Mouse (Mus musculus): Measurements from ENCODE around the gene Gm11032. TPM values are rescaled to one million over a fixed set of nuclear protein-coding genes. Genes with fewer than 3 reads are reported as not detected.

Gene Gm11032
- polyA plus RNA-seq, 1 experiment from 2014 or later = not detected

DNA sequence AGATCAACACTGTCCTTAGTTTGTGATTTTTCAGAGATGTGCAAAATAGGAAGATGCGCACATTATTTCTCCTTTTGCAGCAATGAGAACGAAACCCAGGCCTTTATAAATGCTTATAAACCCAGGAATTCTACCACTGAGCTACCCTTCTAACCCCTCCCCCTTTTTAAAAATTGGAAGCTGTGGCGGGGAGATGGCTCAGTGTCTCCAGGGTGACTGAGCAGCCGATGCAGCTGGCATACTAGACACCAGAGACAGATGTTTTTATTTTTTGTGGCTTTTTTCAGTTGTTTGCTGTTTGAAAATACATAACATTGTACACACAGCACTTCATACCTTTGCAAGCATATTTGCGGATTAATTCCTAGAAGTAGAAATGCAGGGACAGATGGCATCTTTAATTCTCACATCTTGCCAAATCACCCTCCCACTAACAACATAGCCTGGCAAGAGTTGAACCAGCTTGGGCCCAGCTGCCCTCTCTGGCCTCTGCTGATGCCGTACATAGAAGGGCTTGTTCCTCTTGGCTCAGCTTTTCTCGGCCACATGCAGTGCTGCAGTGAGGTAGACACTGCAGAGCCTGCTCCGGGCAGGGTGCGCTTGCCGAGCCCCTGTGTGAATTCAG lies 42.1 kb downstream of the Gm11032 start:
- H3K27me3 ChIP-seq (replicated peaks) = no peaks in the 10 kb centered on the region
- no peak overlapping the region for H3K9ac ChIP-seq
- no peaks in the 10 kb centered on the region for H3K4me1 ChIP-seq
- no peak overlapping the region for H3K4me2 ChIP-seq
- peaks cover 30% of the 10 kb centered on the region; the same call in 1 of the 2 replicates for H3K36me3 ChIP-seq (replicated peaks)
- no peak overlapping the region for H3K4me3 ChIP-seq
- H3K9me3 ChIP-seq = no peaks in the 10 kb centered on the region
- H3K27ac ChIP-seq = no peak overlapping the region
- WGBS = 80% methylated on average over 10 of the region's 10 CpGs
- no peak for ATAC-seq (replicated peaks)

DNA sequence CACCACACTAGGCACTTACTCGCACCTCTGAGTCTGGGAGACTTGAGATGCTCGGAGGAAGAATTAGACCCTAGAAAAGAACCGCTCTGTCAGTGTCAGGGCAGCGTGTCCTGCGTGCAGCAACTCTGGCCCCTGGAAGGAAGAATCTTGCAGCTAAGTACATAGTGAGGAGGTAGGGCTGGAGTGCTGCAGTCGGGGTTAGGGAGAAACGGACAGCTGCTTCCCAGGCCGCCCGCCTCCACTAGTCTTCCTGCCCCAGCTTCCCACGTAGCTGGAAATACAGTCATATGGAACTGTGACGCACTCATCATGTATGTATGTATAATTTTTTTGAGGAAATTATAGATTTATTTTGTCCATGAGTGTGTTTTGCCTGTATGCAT lies 42.6 kb downstream of the Gm11032 start:
- Histone ChIP-seq H3K4me3 (no peak overlapping the region), H3K4me2 (no peak overlapping the region), H3K9ac (no peak overlapping the region), H3K27me3 (replicated peaks) (no peaks in the 10 kb centered on the region), H3K27ac (no peak overlapping the region), H3K4me1 (no peaks in the 10 kb centered on the region), H3K36me3 (replicated peaks) (peaks cover 30% of the 10 kb centered on the region; the same call in 1 of the 2 replicates), H3K9me3 (no peaks in the 10 kb centered on the region)
- no peak for ATAC-seq (replicated peaks)
- 89% methylated on average over 11 of the region's 11 CpGs for WGBS

Other genes starting within 250 kb of the Gm11032 start
- gene Hormad2, start 179.0 kb upstream of the Gm11032 start, polyA plus RNA-seq (2015; fragmentation: Nextera tagmentation; extraction: Ambion mirVana) = not detected in 2 replicates
- gene Mtmr3, start 25.2 kb upstream of the Gm11032 start, polyA plus RNA-seq (2015; fragmentation: Nextera tagmentation; extraction: Ambion mirVana) = 42.1 and 42.2 TPM in 2 replicates
- gene Ascc2, start 17.7 kb downstream of the Gm11032 start, polyA plus RNA-seq (2015; fragmentation: Nextera tagmentation; extraction: Ambion mirVana) = 23.1 and 24.4 TPM in 2 replicates
- gene Uqcr10, start 84.3 kb downstream of the Gm11032 start, polyA plus RNA-seq (2015; fragmentation: Nextera tagmentation; extraction: Ambion mirVana) = 556 and 560 TPM in 2 replicates
- 57.0 and 59.1 TPM in 2 replicates for gene Zmat5, start 84.6 kb downstream of the Gm11032 start, polyA plus RNA-seq (2015; fragmentation: Nextera tagmentation; extraction: Ambion mirVana)
- 1.8 and 2.2 TPM in 2 replicates for gene Cabp7, start 126.7 kb downstream of the Gm11032 start, polyA plus RNA-seq (2015; fragmentation: Nextera tagmentation; extraction: Ambion mirVana)
- 63.6 and 66.8 TPM in 2 replicates for gene Nf2, start 229.5 kb downstream of the Gm11032 start, polyA plus RNA-seq (2015; fragmentation: Nextera tagmentation; extraction: Ambion mirVana)

Data from midbrain, embryonic 15.5 days (tissue).